Mouse (Mus musculus): ENCODE measurements around the gene Calr.

DNA sequence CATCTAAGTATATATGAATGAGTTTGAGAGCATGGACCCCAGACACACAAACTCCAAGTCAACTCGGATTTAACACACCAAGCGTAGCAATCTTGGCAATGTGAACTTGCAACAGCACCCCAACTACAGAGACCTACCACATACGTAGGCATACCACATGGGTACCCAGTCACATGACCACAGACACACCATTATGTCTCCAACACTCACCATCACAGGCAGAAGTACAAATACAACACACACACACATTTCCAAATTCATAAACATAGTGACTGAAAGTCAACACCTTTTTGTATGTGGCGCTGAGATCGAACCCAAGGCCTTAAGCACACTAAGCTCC lies 36.8 kb downstream of the Calr start:
- no peak for TF ChIP-seq ZC3H11A (IDR thresholded peaks at IDR 0.05; ENCODE audit: borderline replicate concordance, low read depth, low read length)
- TF ChIP-seq MAFK (IDR thresholded peaks at IDR 0.05; ENCODE audit: insufficient read depth, low read depth, low read length): no peak
- TF ChIP-seq HCFC1 (IDR thresholded peaks at IDR 0.05; ENCODE audit: borderline replicate concordance, insufficient read depth, low read length): no peak
- no peak for TF ChIP-seq ZNF384 (IDR thresholded peaks at IDR 0.05; ENCODE audit: low read depth, low read length)
- TF ChIP-seq CHD2 (IDR thresholded peaks at IDR 0.05; ENCODE audit: low read depth, low read length): no peak

All from ES-E14 (cell line).